Mouse (Mus musculus): ENCODE data around the gene Cdca8.

DNA sequence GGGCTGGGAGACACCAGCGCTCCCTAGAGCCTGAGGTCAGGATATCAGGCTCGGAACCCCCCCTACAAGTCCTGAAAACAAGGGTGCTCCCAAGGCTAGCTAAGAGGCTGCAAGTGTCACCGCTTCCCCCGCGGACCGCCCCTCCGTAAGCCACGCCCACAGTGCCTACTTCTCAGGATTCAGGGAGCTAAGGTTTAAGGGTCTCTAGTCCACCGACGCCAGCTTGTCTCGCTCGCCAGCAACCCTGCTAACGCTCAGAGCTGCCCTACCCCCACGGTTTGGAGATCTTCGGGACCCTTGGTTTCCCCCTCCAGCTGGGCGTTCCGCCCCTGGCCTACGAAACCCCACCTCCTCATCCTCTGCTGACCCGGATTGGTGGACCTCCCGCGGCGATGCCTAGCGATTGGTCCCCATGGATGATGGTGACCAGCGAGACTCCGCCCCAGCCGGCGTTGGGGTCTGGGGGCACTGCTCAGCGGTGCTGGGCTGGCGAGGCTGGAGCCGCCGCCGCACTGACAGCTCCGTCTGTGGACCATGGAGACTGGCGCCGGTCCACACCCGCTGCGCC lies 57.7 kb downstream of the Cdca8 start:
- TF ChIP-seq EP300 (optimal IDR thresholded peaks at IDR 0.05) (no peak), CTCF (IDR thresholded peaks at IDR 0.05; ENCODE audit: low read depth) (no peak)

Measured in stomach, postnatal 0 days (tissue).